Mouse (Mus musculus): ENCODE data around the gene Ugt8a.

DNA sequence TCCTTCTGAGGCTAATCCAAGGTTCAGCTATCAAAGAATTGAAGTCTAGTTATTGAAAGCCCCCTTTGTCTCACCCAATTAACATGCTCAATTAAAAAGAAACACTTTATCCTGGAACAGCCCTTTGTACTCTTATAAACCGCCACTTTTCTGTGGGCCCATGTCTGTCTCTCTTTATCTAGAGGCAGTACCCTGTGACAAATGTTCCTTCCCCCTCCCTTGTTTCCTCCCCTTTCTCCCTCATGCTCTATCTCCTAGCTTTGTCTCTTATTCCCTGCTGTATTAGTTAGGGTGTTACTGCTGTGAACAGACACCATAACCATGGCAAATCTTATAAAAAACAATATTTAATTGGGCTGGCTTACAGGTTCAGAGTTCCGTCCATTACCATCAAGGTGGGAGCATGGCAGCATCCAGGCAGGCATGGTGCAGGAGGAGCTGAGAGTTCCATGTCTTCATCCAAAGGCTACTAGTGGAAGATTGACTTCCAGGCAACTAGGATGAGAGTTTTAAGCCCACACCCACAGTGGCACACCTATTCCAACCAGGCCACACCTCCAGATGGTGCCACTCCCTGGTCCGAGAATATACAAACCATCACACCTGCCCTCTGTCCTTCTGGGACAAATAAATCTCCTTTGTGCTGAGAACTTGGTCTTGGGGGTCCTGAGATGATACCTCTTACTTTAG lies 17.9 kb upstream of the Ugt8a start:
- TF ChIP-seq POLR2A (IDR thresholded peaks at IDR 0.05; ENCODE audit: insufficient read length, low read depth): no peak
- TF ChIP-seq TCF12 (IDR thresholded peaks at IDR 0.05; ENCODE audit: insufficient read depth, poor library complexity, severe bottlenecking): no peak
- no peak for TF ChIP-seq MAX (IDR thresholded peaks at IDR 0.05; ENCODE audit: low read depth)
- no peak for TF ChIP-seq MYOG (IDR thresholded peaks at IDR 0.05; ENCODE audit: control insufficient read depth in 1 of 3, insufficient read depth in 1 of 3, insufficient read length in 2 of 3, low read depth in 2 of 3)
- no peak for TF ChIP-seq MYOD1 (IDR thresholded peaks at IDR 0.05; ENCODE audit: control insufficient read depth in 1 of 3, insufficient read length in 2 of 3, low read depth in 2 of 3)
- no peak for TF ChIP-seq E2F4 (IDR thresholded peaks at IDR 0.05; ENCODE audit: insufficient read depth)
- no peak for TF ChIP-seq REST (IDR thresholded peaks at IDR 0.05; ENCODE audit: insufficient read depth, insufficient read length)
- no peak for TF ChIP-seq CEBPB (IDR thresholded peaks at IDR 0.05; ENCODE audit: insufficient read depth, poor library complexity, severe bottlenecking)
- no peak for TF ChIP-seq USF1 (IDR thresholded peaks at IDR 0.05; ENCODE audit: low read depth)
- no peak for TF ChIP-seq TCF3 (IDR thresholded peaks at IDR 0.05; ENCODE audit: insufficient read length, low read depth)
- TF ChIP-seq POLR2AphosphoS2 (IDR thresholded peaks at IDR 0.05; ENCODE audit: insufficient read length, low read depth): no peak
- no peak for TF ChIP-seq SRF (IDR thresholded peaks at IDR 0.05; ENCODE audit: control insufficient read depth, insufficient read length, low read depth)

All from myocyte (in vitro differentiated cells).